Mouse (Mus musculus) liver, embryonic 14.5 days (tissue): ENCODE results near the gene Dnajb1.
A peak's percentile ranks its signal among the peaks of the same experiment; 100 is the strongest.

Experiments used
- CTCF ChIP-seq: IDR thresholded peaks from 2 replicates; pipeline ENCODE4 v1.5.1; 2016; ENCODE audit warnings: antibody characterized with exemption, low read depth, control low read depth
- EP300 ChIP-seq: IDR thresholded peaks from 2 replicates; pipeline ENCODE4 v1.6.1; 2016; ENCODE audit warnings: antibody characterized with exemption, low read depth

- TF ChIP-seq CTCF (no peak), EP300 (peak; percentile 91)
Observed at GRCm38 (mm10) chr8:83625676-83626299, 17.8 kb downstream of the Dnajb1 start.
